Mouse (Mus musculus) forebrain, postnatal 0 days (tissue): Measurements from ENCODE around the gene Aqp2. TPM values are rescaled to one million over a fixed set of nuclear protein-coding genes. Genes with fewer than 3 reads are reported as not detected.

ENCODE experiments used
- ATAC-seq: fragments of 200-750 bp; cut with Nextera tagmentation; 2 replicates; pipeline ENCODE4 v1.8.0; 2017; ENCODE audit warnings: mild to moderate bottlenecking, moderate library complexity
- DNase-seq: peaks from one replicate; pipeline ENCODE4 v3.0.0-alpha.2; 2015
- H3K27ac ChIP-seq: fragments of 300-500 bp; sonication (generic); 2 replicates; pipeline ENCODE4 v1.5.1; 2014; ENCODE audit warnings: low read depth, mild to moderate bottlenecking, antibody characterized with exemption, low read length, moderate library complexity, mixed read lengths
- H3K27me3 ChIP-seq: fragments of 300-500 bp; sonication (generic); 2 replicates; pipeline ENCODE4 v1.6.1; 2014; ENCODE audit warnings: mild to moderate bottlenecking, low read length, mixed read lengths; ENCODE audit not compliant: insufficient read depth
- H3K36me3 ChIP-seq: fragments of 300-500 bp; sonication (generic); 2 replicates; pipeline ENCODE4 v1.6.1; 2014; ENCODE audit warnings: mild to moderate bottlenecking, moderate library complexity; ENCODE audit not compliant: insufficient read depth
- H3K4me1 ChIP-seq: fragments of 300-500 bp; sonication (generic); 2 replicates; pipeline ENCODE4 v1.6.1; 2014; ENCODE audit warnings: antibody characterized with exemption; ENCODE audit not compliant: insufficient read depth
- H3K4me2 ChIP-seq: fragments of 300-500 bp; sonication (generic); 2 replicates; pipeline ENCODE4 v1.6.1; 2014; ENCODE audit warnings: low read depth, mild to moderate bottlenecking, moderate library complexity
- H3K4me3 ChIP-seq: fragments of 300-500 bp; sonication (generic); 2 replicates; pipeline ENCODE4 v1.5.1; 2014; ENCODE audit warnings: low read depth, low read length, mixed read lengths
- H3K9ac ChIP-seq: fragments of 300-500 bp; sonication (generic); 2 replicates; pipeline ENCODE4 v1.6.1; 2014; ENCODE audit warnings: mild to moderate bottlenecking
- H3K9me3 ChIP-seq: fragments of 300-500 bp; sonication (generic); 2 replicates; pipeline ENCODE4 v1.6.1; 2016; ENCODE audit warnings: low read length
- CTCF ChIP-seq: sonication (generic); IDR thresholded peaks from 2 replicates; pipeline ENCODE4 v1.5.1; 2016; ENCODE audit warnings: antibody characterized with exemption, control low read depth, low read depth
- WGBS: fragments of 180-500 bp; shearing (Covaris S2); extraction: QIAGEN DNeasy Blood & Tissue Kit; methylation state at CpG from one replicate; pipeline ENCODE4 v1.1.7; 2014; 5-methylcytosine and 5-hydroxymethylcytosine counted together
- polyA plus RNA-seq: library from polyadenylated mRNA; unstranded; fragments of >200 nt; fragmentation: Nextera tagmentation; extraction: Ambion mirVana; gene quantifications from 2 replicates; pipeline ENCODE4 v1.2.1, GENCODE M21; 2015
- total RNA-seq: library from RNA; depleted of rRNA; stranded (reverse); fragments of >200 nt; gene quantifications from 2 replicates; pipeline ENCODE4 v1.2.3, GENCODE M21; 2014

Aqp2 gene
- total and polyA plus RNA-seq, 2 experiments from 2014 or later: not detected

- no peak overlapping the region for H3K27ac ChIP-seq
- H3K4me1 ChIP-seq: no peaks in the 10 kb centered on the region
- ATAC-seq: no peak
- H3K27me3 ChIP-seq: peaks cover 79% of the 10 kb centered on the region
- no peak overlapping the region for H3K4me2 ChIP-seq
- H3K4me3 ChIP-seq: no peak overlapping the region
- no peak for DNase-seq
- 0 out of 2 replicates have a peak, but pooled peaks cover 2% of the 10 kb centered on the region for H3K9me3 ChIP-seq
- TF ChIP-seq CTCF: no peak
- H3K9ac ChIP-seq: no peak overlapping the region
- no peaks in the 10 kb centered on the region for H3K36me3 ChIP-seq
- 17% methylated on average over 7 of the region's 7 CpGs for WGBS
Measured at GRCm38 (mm10) chr15:99589704-99590103, 10.8 kb downstream of the Aqp2 start.

GRCm38 (mm10) chr15:99590429-99591084 is 11.7 kb downstream of the Aqp2 start, which contains the start of gene Aqp5:
Aqp5 (plus strand) TSS chr15:99590782.
- Histone ChIP-seq H3K27me3 (peaks cover 79% of the 10 kb centered on the region), H3K9me3 (0 out of 2 replicates have a peak, but pooled peaks cover 2% of the 10 kb centered on the region), H3K9ac (peak within 1 kb of the TSS; percentile 7; the same call in 1 of the 2 replicates), H3K27ac (no peak within 1 kb of the TSS), H3K4me2 (peak within 1 kb of the TSS; percentile 57), H3K4me1 (no peaks in the 10 kb centered on the region), H3K4me3 (peak within 1 kb of the TSS; percentile 42), H3K36me3 (no peaks in the 10 kb centered on the region)
- TF ChIP-seq CTCF: no peak
- WGBS: 2% methylated on average over 62 of the region's 83 CpGs
- peak; percentile 80 for ATAC-seq
- no peak for DNase-seq

DNA sequence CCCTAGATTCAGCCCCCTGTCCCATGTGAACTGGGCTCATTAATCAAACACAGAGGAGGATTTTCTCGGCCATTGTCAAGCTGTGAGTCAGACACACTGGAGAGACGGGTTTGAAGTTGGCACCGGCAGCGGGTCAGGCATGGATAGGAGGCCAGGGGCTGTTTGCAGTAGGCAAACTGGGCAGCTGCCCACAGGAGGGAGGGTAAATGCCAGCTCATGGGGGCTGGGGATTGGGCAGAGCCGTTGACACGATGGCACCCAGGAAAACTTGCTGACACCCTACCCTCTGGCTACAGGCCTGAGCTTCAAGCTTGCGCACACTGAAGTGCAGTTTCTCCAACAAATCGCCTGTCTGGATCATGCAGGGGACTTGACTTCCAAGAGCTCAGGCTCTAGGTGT is 13.3 kb downstream of the Aqp2 start:
- Histone ChIP-seq H3K27ac (no peak overlapping the region), H3K27me3 (peaks cover 65% of the 10 kb centered on the region), H3K36me3 (no peaks in the 10 kb centered on the region), H3K4me3 (no peak overlapping the region), H3K9ac (no peak overlapping the region), H3K9me3 (0 out of 2 replicates have a peak, but pooled peaks cover 2% of the 10 kb centered on the region), H3K4me2 (no peak overlapping the region), H3K4me1 (no peaks in the 10 kb centered on the region)
- ATAC-seq: no peak
- no peak for DNase-seq
- TF ChIP-seq CTCF: no peak
- WGBS: 60% methylated on average over 8 of the region's 8 CpGs

- Histone ChIP-seq H3K4me3 (no peak overlapping the region), H3K27me3 (peaks cover 61% of the 10 kb centered on the region), H3K9me3 (0 out of 2 replicates have a peak, but pooled peaks cover 2% of the 10 kb centered on the region), H3K36me3 (no peaks in the 10 kb centered on the region), H3K27ac (no peak overlapping the region), H3K4me2 (no peak overlapping the region), H3K9ac (no peak overlapping the region), H3K4me1 (no peaks in the 10 kb centered on the region)
- DNase-seq: no peak
- 86% methylated on average over 5 of the region's 5 CpGs for WGBS
- no peak for TF ChIP-seq CTCF
- no peak for ATAC-seq
Measured at GRCm38 (mm10) chr15:99592877-99593276, 14.0 kb downstream of the Aqp2 start.

GRCm38 (mm10) chr15:99594951-99595350 is 16.1 kb downstream of the Aqp2 start:
- no peaks in the 10 kb centered on the region for H3K36me3 ChIP-seq
- H3K27ac ChIP-seq: no peak overlapping the region
- H3K27me3 ChIP-seq: peaks cover 46% of the 10 kb centered on the region
- 85% methylated on average over 10 of the region's 10 CpGs for WGBS
- TF ChIP-seq CTCF: no peak
- no peak overlapping the region for H3K4me3 ChIP-seq
- ATAC-seq: no peak
- H3K4me2 ChIP-seq: no peak overlapping the region
- H3K9ac ChIP-seq: no peak overlapping the region
- 0 out of 2 replicates have a peak, but pooled peaks cover under 1% of the 10 kb centered on the region for H3K9me3 ChIP-seq
- DNase-seq: no peak
- no peaks in the 10 kb centered on the region for H3K4me1 ChIP-seq

GRCm38 (mm10) chr15:99596056-99596687 is 17.3 kb downstream of the Aqp2 start:
- Histone ChIP-seq H3K9me3 (no peaks in the 10 kb centered on the region), H3K27me3 (peaks cover 36% of the 10 kb centered on the region), H3K4me2 (peak overlapping the region; percentile 15; the same call in 1 of the 2 replicates), H3K27ac (no peak overlapping the region), H3K4me1 (no peaks in the 10 kb centered on the region), H3K36me3 (no peaks in the 10 kb centered on the region), H3K4me3 (no peak overlapping the region), H3K9ac (no peak overlapping the region)
- DNase-seq: peak; percentile 93
- WGBS: 0% methylated on average over 7 of the region's 7 CpGs
- peak; percentile 95 for ATAC-seq
- peak; percentile 95 for TF ChIP-seq CTCF

DNA sequence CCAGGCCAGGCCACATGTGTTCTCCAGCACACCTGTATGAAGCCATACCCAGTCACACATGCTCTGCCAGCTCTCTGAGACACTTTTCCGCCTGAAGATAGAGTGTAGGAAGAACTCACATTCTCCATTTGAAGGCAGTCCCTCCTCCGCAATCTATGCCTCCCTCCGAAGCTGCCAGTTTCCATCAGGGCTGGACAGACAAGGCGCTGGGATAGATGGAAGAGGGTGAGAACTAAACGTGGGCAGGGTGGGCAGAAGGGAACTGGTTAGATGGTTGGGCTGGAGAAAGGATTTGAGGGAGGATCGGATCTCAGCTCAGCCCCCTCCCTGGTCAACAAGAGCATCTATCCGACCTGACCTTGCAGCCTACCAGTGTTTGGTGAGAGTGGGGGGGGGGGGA is 18.0 kb downstream of the Aqp2 start:
- 51% methylated on average over 7 of the region's 7 CpGs for WGBS
- no peak for ATAC-seq

More for the DNA sequence above, 18.0 kb downstream of the Aqp2 start:
- no peak for DNase-seq
- no peak overlapping the region for H3K9ac ChIP-seq
- no peak for TF ChIP-seq CTCF
- no peak overlapping the region for H3K4me3 ChIP-seq
- H3K4me1 ChIP-seq: no peaks in the 10 kb centered on the region
- no peak overlapping the region for H3K27ac ChIP-seq
- no peak overlapping the region for H3K4me2 ChIP-seq
- H3K27me3 ChIP-seq: peaks cover 29% of the 10 kb centered on the region
- no peaks in the 10 kb centered on the region for H3K9me3 ChIP-seq
- no peaks in the 10 kb centered on the region for H3K36me3 ChIP-seq
